Mouse (Mus musculus) MEL (cell line): Measurements from ENCODE around the gene 4930523C07Rik. TPM values are rescaled to one million over a fixed set of nuclear protein-coding genes. Genes with fewer than 3 reads are reported as not detected.

Experiments
- DNase-seq: peaks from one replicate; pipeline ENCODE4 v3.0.0; 2011; ENCODE audit warnings: low read depth, low spot score
- H3K27ac ChIP-seq: 2 replicates; pipeline ENCODE4 v1.5.1; 2012; ENCODE audit warnings: low read depth, mild to moderate bottlenecking, control low read depth, low read length, moderate library complexity; ENCODE audit not compliant: control insufficient read depth
- H3K27me3 ChIP-seq, 2 experiments: fragments of 150-350 bp in 1 of 2; sonication (generic) in 1 of 2; 2 replicates each; pipeline ENCODE4 v1.6.1; 2012; ENCODE audit warnings: low read length in 2 of 2, mild to moderate bottlenecking in 2 of 2, improper control_type of control experiment in 1 of 2, moderate library complexity in 1 of 2; ENCODE audit not compliant: insufficient read depth in 2 of 2, control insufficient read depth in 1 of 2
- H3K36me3 ChIP-seq, 2 experiments: 2 replicates each; pipeline ENCODE4 v1.6.1; 2012 to 2014; ENCODE audit warnings: low read length in 2 of 2, improper control_type of control experiment in 1 of 2, inconsistent platforms in 1 of 2, mild to moderate bottlenecking in 1 of 2; ENCODE audit not compliant: insufficient read depth in 2 of 2, control insufficient read depth in 1 of 2
- H3K4me1 ChIP-seq, 2 experiments: fragments of 150-350 bp in 1 of 2; sonication (generic) in 1 of 2; 2 replicates each; pipeline ENCODE4 v1.6.1; 2012; ENCODE audit warnings: low read length in 2 of 2, improper control_type of control experiment in 1 of 2, mild to moderate bottlenecking in 1 of 2; ENCODE audit not compliant: insufficient read depth in 2 of 2, control insufficient read depth in 1 of 2
- H3K4me3 ChIP-seq, 2 experiments: fragments of 150-350 bp in 1 of 2; sonication (generic) in 1 of 2; 2 replicates each; pipeline ENCODE4 v1.5.1; 2012; ENCODE audit warnings: low read depth in 2 of 2, low read length in 2 of 2, mild to moderate bottlenecking in 2 of 2, moderate library complexity in 2 of 2, control low read depth in 1 of 2, improper control_type of control experiment in 1 of 2; ENCODE audit not compliant: control insufficient read depth in 1 of 2, insufficient read depth in 1 of 2
- H3K79me2 ChIP-seq: 2 replicates; pipeline ENCODE4 v1.6.1; 2012; ENCODE audit warnings: mild to moderate bottlenecking, low read length, moderate library complexity; ENCODE audit not compliant: control insufficient read depth, poor library complexity, insufficient read depth
- H3K9ac ChIP-seq: 2 replicates; pipeline ENCODE4 v1.6.1; 2012; ENCODE audit warnings: low read depth, mild to moderate bottlenecking, control low read depth, low read length, moderate library complexity; ENCODE audit not compliant: control insufficient read depth, poor library complexity, severe bottlenecking
- H3K9me3 ChIP-seq: fragments of 150-350 bp; sonication (generic); replicated peaks from 2 replicates; pipeline ENCODE4 v1.6.1; 2012; ENCODE audit warnings: mild to moderate bottlenecking, low read length, improper control_type of control experiment, moderate library complexity; ENCODE audit not compliant: insufficient read depth
- BHLHE40 ChIP-seq: IDR thresholded peaks from 2 replicates; pipeline ENCODE4 v1.6.1; 2012; ENCODE audit warnings: low read depth, mild to moderate bottlenecking, inconsistent platforms, low read length, improper control_type of control experiment, borderline replicate concordance
- CHD1 ChIP-seq: IDR thresholded peaks from 2 replicates; pipeline ENCODE4 v1.6.1; 2012; ENCODE audit warnings: low read depth, mild to moderate bottlenecking, inconsistent platforms, low read length, improper control_type of control experiment
- ELF1 ChIP-seq: IDR thresholded peaks from 2 replicates; pipeline ENCODE4 v1.6.1; 2014; ENCODE audit warnings: low read depth, mild to moderate bottlenecking, inconsistent platforms, low read length, improper control_type of control experiment, moderate library complexity
- EP300 ChIP-seq, 2 experiments: IDR thresholded peaks; 2 replicates each; pipeline ENCODE4 v1.6.1; 2011; ENCODE audit warnings: improper control_type of control experiment in 2 of 2, low read length in 2 of 2, low read depth in 1 of 2, mild to moderate bottlenecking in 1 of 2
- GABPA ChIP-seq: IDR thresholded peaks from 2 replicates; pipeline ENCODE4 v1.6.1; 2012; ENCODE audit warnings: low read depth, mild to moderate bottlenecking, inconsistent platforms, low read length, improper control_type of control experiment, moderate library complexity
- GATA1 ChIP-seq: IDR thresholded peaks from 2 replicates; pipeline ENCODE4 v1.6.1; 2011; ENCODE audit warnings: low read depth, low read length, improper control_type of control experiment
- MAFK ChIP-seq: IDR thresholded peaks from 2 replicates; pipeline ENCODE4 v1.6.1; 2011; ENCODE audit warnings: low read depth, mild to moderate bottlenecking, low read length, improper control_type of control experiment, borderline replicate concordance
- MEF2A ChIP-seq: IDR thresholded peaks from 2 replicates; pipeline ENCODE4 v1.6.1; 2014; ENCODE audit warnings: low read depth, mild to moderate bottlenecking, inconsistent platforms, low read length, improper control_type of control experiment; ENCODE audit not compliant: poor library complexity, insufficient replicate concordance, severe bottlenecking; ENCODE audit errors: extremely low read depth
- MXI1 ChIP-seq: IDR thresholded peaks from 2 replicates; pipeline ENCODE4 v1.6.1; 2011; ENCODE audit warnings: mild to moderate bottlenecking, low read depth, low read length, improper control_type of control experiment
- MYB ChIP-seq: IDR thresholded peaks from 2 replicates; pipeline ENCODE4 v1.6.1; 2011; ENCODE audit warnings: mild to moderate bottlenecking, low read depth, low read length, improper control_type of control experiment
- POLR2A ChIP-seq, 2 experiments: IDR thresholded peaks; 2 replicates each; pipeline ENCODE4 v1.6.1; 2011 to 2012; ENCODE audit warnings: low read length in 2 of 2, mild to moderate bottlenecking in 2 of 2, control low read depth in 1 of 2, improper control_type of control experiment in 1 of 2, low read depth in 1 of 2, moderate library complexity in 1 of 2; ENCODE audit not compliant: control insufficient read depth in 1 of 2, insufficient read depth in 1 of 2, poor library complexity in 1 of 2
- POLR2AphosphoS2 ChIP-seq: IDR thresholded peaks from 2 replicates; pipeline ENCODE4 v1.6.1; 2011; ENCODE audit warnings: low read length, improper control_type of control experiment
- POLR2AphosphoS5 ChIP-seq: IDR thresholded peaks from 2 replicates; pipeline ENCODE4 v1.6.1; 2012; ENCODE audit warnings: low read depth, borderline replicate concordance, mild to moderate bottlenecking, inconsistent platforms, low read length, moderate library complexity, mixed read lengths
- RAD21 ChIP-seq: IDR thresholded peaks from 2 replicates; pipeline ENCODE4 v1.6.1; 2011; ENCODE audit warnings: mild to moderate bottlenecking, low read depth, low read length, improper control_type of control experiment
- RCOR1 ChIP-seq: IDR thresholded peaks from 2 replicates; pipeline ENCODE4 v1.6.1; 2012; ENCODE audit warnings: low read depth, mild to moderate bottlenecking, inconsistent platforms, low read length, improper control_type of control experiment
- TBP ChIP-seq: IDR thresholded peaks from 2 replicates; pipeline ENCODE4 v1.8.0; 2011; ENCODE audit warnings: low read depth, low read length, improper control_type of control experiment
- UBTF ChIP-seq: IDR thresholded peaks from 2 replicates; pipeline ENCODE4 v1.6.1; 2012; ENCODE audit warnings: low read depth, mild to moderate bottlenecking, inconsistent platforms, low read length, improper control_type of control experiment, moderate library complexity, borderline replicate concordance; ENCODE audit not compliant: insufficient read depth
- USF1 ChIP-seq: IDR thresholded peaks from 2 replicates; pipeline ENCODE4 v1.6.1; 2014; ENCODE audit warnings: low read depth, mild to moderate bottlenecking, inconsistent platforms, low read length, improper control_type of control experiment, moderate library complexity
- ZKSCAN1 ChIP-seq: IDR thresholded peaks from 2 replicates; pipeline ENCODE4 v1.6.1; 2012; ENCODE audit warnings: low read depth, mild to moderate bottlenecking, inconsistent platforms, low read length, improper control_type of control experiment, moderate library complexity
- ZMIZ1 ChIP-seq: IDR thresholded peaks from 2 replicates; pipeline ENCODE4 v1.6.1; 2012; ENCODE audit warnings: low read depth, mild to moderate bottlenecking, inconsistent platforms, low read length, improper control_type of control experiment, moderate library complexity
- ZNF384 ChIP-seq: IDR thresholded peaks from 2 replicates; pipeline ENCODE4 v1.6.1; 2012; ENCODE audit warnings: low read depth, mild to moderate bottlenecking, inconsistent platforms, low read length, improper control_type of control experiment
- polyA plus RNA-seq, 2 experiments: library from polyadenylated mRNA; stranded (reverse) in 1 of 2; unstranded in 1 of 2; fragments of >175 nt in 1 of 2; fragments of >200 nt in 1 of 2; gene quantifications; 2 replicates each; pipeline versions ENCODE4 v1.2.1 to v1.2.4; 2012; ENCODE audit warnings: low replicate concordance in 2 of 2, low read depth in 1 of 2; ENCODE audit not compliant: insufficient read length in 2 of 2, insufficient read depth in 1 of 2, missing spikeins in 1 of 2
- total RNA-seq: library from RNA; depleted of rRNA; stranded (reverse); fragments of 300-350 nt; gene quantifications from 2 replicates; pipeline ENCODE4 v1.2.3, GENCODE M21; 2012

4930523C07Rik gene
- total and polyA plus RNA-seq, 3 experiments: not detected

DNA sequence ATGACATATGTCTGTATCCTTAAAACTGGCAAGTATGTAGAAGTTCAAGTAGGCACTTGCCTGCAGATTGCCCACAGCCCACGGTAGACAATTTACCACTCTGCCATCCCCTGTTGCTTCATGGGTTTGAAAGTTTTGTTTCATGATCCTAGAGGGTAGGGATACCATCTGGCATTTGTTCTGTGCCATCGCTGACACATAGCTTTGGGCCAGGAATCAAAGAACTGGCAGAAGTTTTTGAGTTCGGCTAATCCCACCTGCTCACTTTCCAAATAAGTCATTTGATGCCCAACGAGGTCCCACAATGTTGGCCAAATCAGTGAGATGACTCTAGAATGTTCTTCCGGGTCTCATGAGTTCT lies 18.3 kb upstream of the 4930523C07Rik start:
- H3K4me1 ChIP-seq: no peaks in the 10 kb centered on the region
- TF ChIP-seq POLR2AphosphoS2 (no peak), MYB (no peak), ZNF384 (no peak), ELF1 (no peak), EP300 (IDR thresholded peaks at IDR 0.05; ENCODE audit: low read depth in 1 of 2, low read length in 2 of 2) (no peak), GATA1 (no peak), CHD1 (no peak)
- H3K27ac ChIP-seq: no peak overlapping the region
- no peaks in the 10 kb centered on the region for H3K9me3 ChIP-seq
- H3K79me2 ChIP-seq: no peaks in the 10 kb centered on the region
- H3K27me3 ChIP-seq: no peaks in the 10 kb centered on the region
- H3K4me3 ChIP-seq: no peak overlapping the region
- H3K9ac ChIP-seq: no peak overlapping the region
- H3K36me3 ChIP-seq: no peaks in the 10 kb centered on the region
- no peak for DNase-seq

DNA sequence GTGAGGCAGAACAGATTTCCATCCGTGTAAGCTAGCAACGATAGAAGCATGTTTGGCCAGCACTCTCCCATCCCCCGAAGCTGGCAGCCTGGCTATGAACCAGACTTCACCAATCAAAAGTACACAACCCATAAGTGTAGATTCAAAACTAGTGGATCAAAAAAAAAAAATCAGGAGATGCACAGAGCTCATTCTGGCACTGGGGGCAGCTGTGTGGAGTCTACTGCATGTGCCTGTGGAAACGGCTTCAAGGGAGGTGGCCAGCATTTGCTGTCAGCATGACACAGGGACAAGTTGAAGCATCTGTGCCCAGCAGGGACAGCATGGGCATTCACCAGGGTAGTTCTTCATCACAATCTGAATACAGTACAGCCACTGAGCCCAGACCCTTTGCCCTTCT lies 16.2 kb upstream of the 4930523C07Rik start:
- H3K27ac ChIP-seq: no peak overlapping the region
- no peaks in the 10 kb centered on the region for H3K9me3 ChIP-seq
- no peaks in the 10 kb centered on the region for H3K4me1 ChIP-seq
- H3K27me3 ChIP-seq: no peaks in the 10 kb centered on the region
- DNase-seq: no peak
- TF ChIP-seq UBTF (no peak), BHLHE40 (no peak), MAFK (no peak), ZNF384 (no peak), RAD21 (no peak), POLR2AphosphoS2 (no peak), GATA1 (no peak), POLR2AphosphoS5 (no peak), POLR2A (IDR thresholded peaks at IDR 0.05; ENCODE audit: control insufficient read depth in 1 of 2, insufficient read depth in 1 of 2, low read depth in 1 of 2, low read length in 2 of 2, poor library complexity in 1 of 2) (no peak), ZKSCAN1 (no peak), RCOR1 (no peak), GABPA (no peak), TBP (no peak), USF1 (no peak), MXI1 (no peak), ZMIZ1 (no peak), MEF2A (no peak), MYB (no peak)
- no peak overlapping the region for H3K9ac ChIP-seq
- no peaks in the 10 kb centered on the region for H3K79me2 ChIP-seq
- no peak overlapping the region for H3K4me3 ChIP-seq
- no peaks in the 10 kb centered on the region for H3K36me3 ChIP-seq
